Mouse (Mus musculus) T-helper 1 cell (primary cell): ENCODE measurements at regions not wholly inside any gene's neighbourhood (a gene's known extent, or its start where the extent isn't known, plus 50 kb on each side); places are given as distances from the start of the nearest gene placed in this dataset.

Source experiments
- in situ Hi-C: fragments of 300-600 bp; cut with MboI, MseI; formaldehyde crosslinking; loops from one replicate; pipeline ENCODE4 v1.15.1; 2025; ENCODE audit warnings: high pct_unique_total_duplicates

DNA sequence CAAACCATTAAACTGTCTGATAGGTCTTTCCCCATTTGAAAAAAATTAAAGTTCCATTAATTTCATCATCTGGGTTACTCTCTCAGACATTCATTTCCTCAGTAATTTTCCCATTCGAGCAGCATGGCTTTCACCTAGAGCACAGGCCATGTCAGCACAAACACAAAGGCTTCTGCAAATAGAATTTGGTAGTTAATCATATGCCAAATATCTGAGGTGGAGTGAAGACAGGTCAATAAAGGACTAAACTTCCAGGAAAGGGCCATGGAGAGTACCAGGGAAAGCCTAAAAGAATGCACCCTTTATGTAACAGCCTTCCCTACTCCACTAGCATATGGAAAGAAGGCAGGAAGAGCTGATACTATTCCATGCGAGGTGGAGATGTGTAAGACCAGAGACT is 150.3 kb upstream of the Gimd1 start:
- in situ Hi-C loops: no loop called here

DNA sequence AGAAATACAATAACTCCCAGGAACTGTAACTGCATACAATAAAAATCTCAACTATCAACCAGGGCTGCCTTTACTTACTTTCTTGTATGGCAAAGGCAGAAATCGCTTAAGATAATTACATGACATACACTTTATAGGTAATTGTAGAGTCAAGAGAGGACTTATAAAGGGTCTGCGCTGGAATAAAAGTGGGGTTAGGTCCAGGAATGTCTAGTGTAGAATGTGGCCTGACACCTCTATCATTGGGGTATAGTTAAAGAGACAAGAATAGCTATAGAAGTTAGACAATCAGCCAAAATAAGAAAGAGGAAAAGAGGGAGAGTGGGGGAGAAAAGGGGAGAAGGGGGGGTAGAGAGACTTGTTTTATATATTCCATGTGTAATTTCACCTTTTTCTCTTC is 144.8 kb upstream of the Gimd1 start:
- in situ Hi-C loops: no loop called here

DNA sequence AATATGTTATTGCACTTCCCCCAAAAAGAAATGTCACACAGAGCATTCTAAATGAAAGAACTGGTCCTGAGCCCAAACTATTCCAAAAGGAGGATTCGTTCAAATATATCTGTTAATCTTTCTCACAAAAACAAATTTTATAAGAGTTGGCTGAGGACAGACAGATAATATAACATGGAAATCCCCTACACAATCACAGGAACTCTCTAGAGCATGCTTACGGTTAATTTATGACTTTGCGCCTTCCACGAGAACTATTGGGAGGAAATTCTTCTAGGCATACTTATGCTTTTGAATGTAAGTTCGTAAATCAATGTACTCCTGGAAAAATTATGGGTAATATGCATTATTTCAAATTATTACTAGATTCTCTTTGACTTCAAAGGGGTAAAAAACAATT is 144.1 kb upstream of the Gimd1 start:
- in situ Hi-C loops: no loop called here

DNA sequence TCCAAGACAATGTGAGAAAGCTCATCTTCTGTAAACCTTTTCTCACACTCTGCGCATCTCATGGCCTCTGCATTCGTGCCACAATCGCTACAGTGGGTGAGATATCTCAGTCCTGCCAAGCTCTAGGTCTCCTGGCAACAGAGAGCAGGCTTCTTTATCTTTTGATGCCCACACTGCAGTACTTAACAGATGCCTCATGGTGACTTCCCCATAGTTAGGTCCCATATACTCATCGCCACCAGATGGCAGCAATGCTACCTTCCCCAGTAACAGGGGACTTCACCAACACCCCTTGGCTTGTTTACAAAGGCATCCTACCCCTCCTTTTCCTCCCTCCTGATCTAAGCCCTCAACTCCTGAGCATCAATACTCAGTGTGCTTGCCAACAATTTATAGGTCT is 123.5 kb upstream of the Gimd1 start:
- in situ Hi-C loops: loop anchor here (10.0 to 25.0 kb wide), 2 partner anchors 659 to 1144 kb away; no protein-coding TSS in a partner anchor

- in situ Hi-C loops: loop anchor here (25.0 kb wide), 1 partner anchor 1148 kb away; no protein-coding TSS in a partner anchor
Observed at GRCm38 (mm10) chr3:132510240-132510639, 119.4 kb upstream of the Gimd1 start.

GRCm38 (mm10) chr3:132512526-132513102 is 117.0 kb upstream of the Gimd1 start:
- in situ Hi-C loops: loop anchor here (25.0 kb wide), 1 partner anchor 1150 kb away; no protein-coding TSS in a partner anchor

- in situ Hi-C loops: no loop called here
Observed at GRCm38 (mm10) chr3:132533323-132533904, 96.2 kb upstream of the Gimd1 start.

GRCm38 (mm10) chr3:132539780-132540658 is 89.6 kb upstream of the Gimd1 start:
- in situ Hi-C loops: no loop called here

DNA sequence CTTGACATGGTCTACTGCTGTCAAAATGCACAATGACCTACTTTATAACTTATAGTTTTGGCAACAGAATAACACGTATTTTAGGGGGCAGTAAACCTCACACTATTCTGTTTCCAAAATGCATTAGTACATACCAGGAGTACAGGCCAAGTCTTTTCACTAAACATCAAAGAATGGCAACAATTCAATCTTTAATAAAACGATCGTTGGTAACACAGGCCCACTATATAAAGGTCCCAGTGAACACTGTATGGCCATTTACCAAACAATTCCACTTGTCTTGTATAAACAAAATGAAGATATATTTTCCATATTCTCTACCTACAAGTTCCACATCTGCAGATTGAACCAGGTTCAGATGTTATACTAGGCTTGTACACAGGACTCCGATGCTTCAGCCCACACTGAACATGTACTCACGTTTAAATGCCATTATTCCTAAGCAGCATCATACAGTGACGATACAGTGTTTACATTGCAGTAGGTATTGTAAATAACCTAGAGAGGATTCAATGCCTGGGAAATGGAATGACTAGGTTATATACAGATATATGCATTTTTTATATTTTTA is 78.3 kb upstream of the Gimd1 start:
- in situ Hi-C loops: no loop called here

- in situ Hi-C loops: no loop called here
Observed at GRCm38 (mm10) chr3:132565755-132566154, 63.9 kb upstream of the Gimd1 start.

DNA sequence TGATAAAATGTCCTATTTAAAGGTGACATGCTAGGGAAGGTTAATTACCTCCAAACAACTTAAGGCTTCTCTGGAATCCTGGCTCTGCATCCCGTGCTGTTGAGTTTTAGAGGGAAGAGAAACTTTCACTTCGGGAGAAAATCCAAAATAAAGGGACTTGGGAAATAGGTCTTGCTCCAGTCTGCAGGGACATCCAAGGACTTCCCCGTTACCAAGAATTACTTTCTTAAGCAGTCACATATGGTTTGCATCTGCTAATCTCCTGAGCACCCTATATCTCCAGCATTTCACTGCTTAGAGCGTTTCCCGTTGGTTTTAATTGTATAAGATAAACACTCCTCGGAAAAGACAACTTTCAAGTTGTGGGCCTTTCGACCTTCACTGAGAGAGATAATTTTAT is 63.3 kb upstream of the Gimd1 start:
- in situ Hi-C loops: no loop called here
